Mouse (Mus musculus): ENCODE measurements at regions not wholly inside any gene's neighbourhood (a gene's known extent, or its start where the extent isn't known, plus 50 kb on each side); places are given as distances from the start of the nearest gene placed in this dataset.

DNA sequence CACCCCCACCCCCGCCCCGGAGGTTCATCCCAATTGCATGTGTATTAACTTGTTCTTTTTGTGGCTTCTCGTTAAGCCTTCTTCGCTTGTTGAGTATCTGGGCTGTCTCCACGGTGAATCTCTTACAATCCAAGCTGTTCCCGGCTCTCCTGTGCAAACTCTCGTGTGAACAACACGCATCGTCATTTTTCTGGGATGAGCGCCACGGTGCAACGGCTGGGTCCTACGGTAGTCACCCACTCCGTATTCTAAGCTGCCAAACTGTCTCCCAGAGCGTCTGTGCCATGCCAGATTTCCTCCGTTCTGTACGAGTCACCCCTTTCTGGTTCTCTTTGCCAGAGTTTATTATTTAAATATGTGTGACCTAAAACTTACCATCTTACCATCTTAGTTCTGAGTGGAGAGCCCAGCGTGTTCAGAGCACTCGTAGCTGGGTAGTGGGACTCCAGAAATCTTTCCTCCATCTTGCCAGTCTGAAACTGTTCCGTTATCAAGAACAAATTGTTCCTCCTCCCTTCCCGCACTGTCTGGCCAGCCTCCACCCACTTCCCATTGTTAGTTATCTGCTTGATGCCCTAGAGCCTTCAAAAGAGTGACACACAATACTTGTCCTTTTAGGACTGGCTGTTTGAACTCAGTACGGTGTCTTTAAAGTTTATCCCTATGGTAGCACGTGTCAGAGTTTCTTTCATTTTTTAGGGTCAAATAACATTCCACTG is 87.9 kb upstream of the Trpm1 start:
- no peak overlapping the region for H3K4me3 ChIP-seq (ENCODE audit: low read depth, low read length)
- no peaks in the 10 kb centered on the region for H3K9me3 ChIP-seq (ENCODE audit: control insufficient read depth, low read length)
- no peak overlapping the region for H3K9ac ChIP-seq (ENCODE audit: low read depth, low read length)
- H3K4me2 ChIP-seq (ENCODE audit: low read depth, low read length): no peak overlapping the region
- DNase-seq (ENCODE audit: low spot score) (no peak), ATAC-seq (ENCODE audit: low read depth) (no peak)
- no peaks in the 10 kb centered on the region for H3K27me3 ChIP-seq (replicated peaks; ENCODE audit: control insufficient read depth, insufficient read depth, low read length)
- H3K36me3 ChIP-seq (ENCODE audit: control insufficient read depth, insufficient read depth, low read length): no peaks in the 10 kb centered on the region
- whole genome bisulfite sequencing: 77% methylated on average over 23 of the region's 23 CpGs
- H3K4me1 ChIP-seq (ENCODE audit: control insufficient read depth, insufficient read depth, low read length): no peaks in the 10 kb centered on the region
- no peak overlapping the region for H3K27ac ChIP-seq (replicated peaks; ENCODE audit: low read depth, low read length)

DNA sequence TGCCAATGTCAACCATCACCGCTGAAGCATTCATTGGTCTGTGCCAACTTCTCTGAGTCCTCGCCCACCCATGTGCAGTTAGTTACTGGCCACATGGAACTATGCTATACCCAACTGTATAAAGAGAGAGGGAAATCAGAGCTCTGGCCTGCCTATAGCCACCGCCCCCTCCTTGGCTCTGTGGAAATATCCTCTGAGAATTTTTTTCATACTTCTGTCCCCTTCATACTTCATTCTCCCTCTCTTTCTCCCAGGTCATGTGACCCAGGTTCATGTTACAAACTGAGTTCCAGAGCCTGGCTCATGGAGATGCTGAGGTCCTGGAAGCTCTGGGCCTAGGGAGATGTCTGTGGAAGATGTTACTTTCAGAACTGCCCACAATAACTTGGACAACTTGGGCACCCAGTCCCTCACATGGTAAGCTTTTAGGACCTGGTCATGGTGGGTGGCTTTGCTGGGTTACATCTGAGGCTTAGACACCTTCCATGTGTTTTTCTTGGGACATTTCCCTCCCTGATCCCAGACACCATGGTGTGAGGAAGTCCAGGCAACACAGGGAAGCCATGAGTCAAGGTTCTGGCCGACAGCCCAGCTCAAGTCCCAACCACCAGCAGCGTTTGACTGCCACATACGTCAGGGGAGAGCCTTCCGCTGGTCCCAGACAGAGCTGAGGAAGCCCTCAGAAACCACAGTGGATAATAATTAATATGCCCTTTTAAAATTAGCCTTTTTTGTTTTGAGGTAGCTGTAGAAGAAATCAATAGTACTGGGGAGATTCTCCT is 89.0 kb upstream of the Trpm1 start:
- Histone ChIP-seq H3K27ac (replicated peaks; ENCODE audit: low read depth, low read length) (no peak overlapping the region), H3K27me3 (replicated peaks; ENCODE audit: control insufficient read depth, insufficient read depth, low read length) (no peaks in the 10 kb centered on the region), H3K4me1 (ENCODE audit: control insufficient read depth, insufficient read depth, low read length) (no peaks in the 10 kb centered on the region), H3K9ac (ENCODE audit: low read depth, low read length) (no peak overlapping the region), H3K4me3 (ENCODE audit: low read depth, low read length) (no peak overlapping the region), H3K9me3 (ENCODE audit: control insufficient read depth, low read length) (no peaks in the 10 kb centered on the region), H3K36me3 (ENCODE audit: control insufficient read depth, insufficient read depth, low read length) (no peaks in the 10 kb centered on the region), H3K4me2 (ENCODE audit: low read depth, low read length) (no peak overlapping the region)
- DNase-seq (ENCODE audit: low spot score): no peak
- ATAC-seq (ENCODE audit: low read depth): 0 out of 2 replicates have a peak, but pooled peaks have one; percentile 41
- 72% methylated on average over 7 of the region's 7 CpGs for WGBS

DNA sequence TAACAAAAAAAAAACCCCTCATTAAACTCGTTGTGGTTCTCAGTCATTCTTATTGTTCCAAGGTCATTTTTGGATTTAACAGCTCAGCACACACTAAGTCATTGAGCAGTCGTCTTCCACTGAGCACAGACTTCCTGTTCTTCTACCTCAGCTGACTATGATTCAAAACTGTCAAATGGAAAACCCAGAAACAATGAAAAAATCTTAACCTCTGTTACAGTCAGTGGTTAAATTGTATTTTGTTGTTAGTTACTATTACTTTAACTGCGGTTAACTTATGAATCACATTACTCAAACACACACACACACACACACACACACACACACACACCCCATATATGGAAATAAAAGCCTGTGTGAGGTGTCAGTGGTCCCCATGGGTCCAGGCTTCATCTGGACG is 92.5 kb upstream of the Trpm1 start:
- no peak overlapping the region for H3K4me3 ChIP-seq (ENCODE audit: low read depth, low read length)
- no peak for ATAC-seq (ENCODE audit: low read depth)
- DNase-seq (ENCODE audit: low spot score): no peak
- H3K27me3 ChIP-seq (replicated peaks; ENCODE audit: control insufficient read depth, insufficient read depth, low read length): no peaks in the 10 kb centered on the region
- H3K9ac ChIP-seq (ENCODE audit: low read depth, low read length): no peak overlapping the region
- H3K27ac ChIP-seq (replicated peaks; ENCODE audit: low read depth, low read length): no peak overlapping the region
- 74% methylated on average over 4 of the region's 4 CpGs for WGBS
- H3K4me2 ChIP-seq (ENCODE audit: low read depth, low read length): no peak overlapping the region
- no peaks in the 10 kb centered on the region for H3K9me3 ChIP-seq (ENCODE audit: control insufficient read depth, low read length)
- H3K4me1 ChIP-seq (ENCODE audit: control insufficient read depth, insufficient read depth, low read length): no peaks in the 10 kb centered on the region
- H3K36me3 ChIP-seq (ENCODE audit: control insufficient read depth, insufficient read depth, low read length): no peaks in the 10 kb centered on the region

DNA sequence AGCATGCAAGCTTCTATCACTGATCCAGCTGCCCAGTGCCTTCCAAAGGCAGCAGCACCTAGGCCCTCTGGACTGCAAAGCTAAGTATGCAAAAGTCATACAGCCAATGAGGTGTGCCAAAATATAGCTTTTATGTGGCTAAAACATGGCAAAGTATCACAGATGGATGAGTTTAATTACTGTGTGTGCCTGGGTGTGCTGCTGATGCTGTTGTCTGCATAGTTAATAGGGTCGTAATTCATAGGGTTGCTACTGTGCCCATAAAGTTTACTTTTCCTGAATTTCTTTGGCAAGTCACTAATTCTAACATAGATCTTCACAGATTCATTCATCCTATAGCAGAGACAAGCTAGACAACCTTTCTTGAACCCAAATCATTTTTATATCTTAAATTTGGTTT is 93.1 kb upstream of the Trpm1 start:
- Histone ChIP-seq H3K9ac (ENCODE audit: low read depth, low read length) (no peak overlapping the region), H3K4me2 (ENCODE audit: low read depth, low read length) (no peak overlapping the region), H3K27me3 (replicated peaks; ENCODE audit: control insufficient read depth, insufficient read depth, low read length) (no peaks in the 10 kb centered on the region), H3K4me3 (ENCODE audit: low read depth, low read length) (no peak overlapping the region), H3K4me1 (ENCODE audit: control insufficient read depth, insufficient read depth, low read length) (no peaks in the 10 kb centered on the region), H3K9me3 (ENCODE audit: control insufficient read depth, low read length) (no peaks in the 10 kb centered on the region), H3K27ac (replicated peaks; ENCODE audit: low read depth, low read length) (no peak overlapping the region), H3K36me3 (ENCODE audit: control insufficient read depth, insufficient read depth, low read length) (no peaks in the 10 kb centered on the region)
- ATAC-seq (ENCODE audit: low read depth) (no peak), DNase-seq (ENCODE audit: low spot score) (no peak)
- WGBS: 81% methylated on average over 1 of the region's 1 CpGs

- Histone ChIP-seq H3K9ac (ENCODE audit: low read depth, low read length) (no peak overlapping the region), H3K4me1 (ENCODE audit: control insufficient read depth, insufficient read depth, low read length) (no peaks in the 10 kb centered on the region), H3K4me3 (ENCODE audit: low read depth, low read length) (no peak overlapping the region), H3K27me3 (replicated peaks; ENCODE audit: control insufficient read depth, insufficient read depth, low read length) (no peaks in the 10 kb centered on the region), H3K27ac (replicated peaks; ENCODE audit: low read depth, low read length) (no peak overlapping the region), H3K4me2 (ENCODE audit: low read depth, low read length) (no peak overlapping the region), H3K36me3 (ENCODE audit: control insufficient read depth, insufficient read depth, low read length) (no peaks in the 10 kb centered on the region), H3K9me3 (ENCODE audit: control insufficient read depth, low read length) (no peaks in the 10 kb centered on the region)
- 6% methylated on average over 1 of the region's 1 CpGs for WGBS
- DNase-seq (ENCODE audit: low spot score): no peak
- ATAC-seq (ENCODE audit: low read depth): no peak
Measured at GRCm38 (mm10) chr7:64060051-64060450, 93.6 kb upstream of the Trpm1 start.

GRCm38 (mm10) chr7:64058282-64058872 is 95.3 kb upstream of the Trpm1 start:
- H3K4me2 ChIP-seq (ENCODE audit: low read depth, low read length): no peak overlapping the region
- H3K4me3 ChIP-seq (ENCODE audit: low read depth, low read length): no peak overlapping the region
- no peak for DNase-seq (ENCODE audit: low spot score)
- H3K4me1 ChIP-seq (ENCODE audit: control insufficient read depth, insufficient read depth, low read length): no peaks in the 10 kb centered on the region
- H3K27me3 ChIP-seq (replicated peaks; ENCODE audit: control insufficient read depth, insufficient read depth, low read length): no peaks in the 10 kb centered on the region
- no peak for ATAC-seq (ENCODE audit: low read depth)
- H3K9ac ChIP-seq (ENCODE audit: low read depth, low read length): no peak overlapping the region
- H3K36me3 ChIP-seq (ENCODE audit: control insufficient read depth, insufficient read depth, low read length): no peaks in the 10 kb centered on the region
- H3K27ac ChIP-seq (replicated peaks; ENCODE audit: low read depth, low read length): no peak overlapping the region
- H3K9me3 ChIP-seq (ENCODE audit: control insufficient read depth, low read length): no peaks in the 10 kb centered on the region
- 59% methylated on average over 4 of the region's 4 CpGs for WGBS

DNA sequence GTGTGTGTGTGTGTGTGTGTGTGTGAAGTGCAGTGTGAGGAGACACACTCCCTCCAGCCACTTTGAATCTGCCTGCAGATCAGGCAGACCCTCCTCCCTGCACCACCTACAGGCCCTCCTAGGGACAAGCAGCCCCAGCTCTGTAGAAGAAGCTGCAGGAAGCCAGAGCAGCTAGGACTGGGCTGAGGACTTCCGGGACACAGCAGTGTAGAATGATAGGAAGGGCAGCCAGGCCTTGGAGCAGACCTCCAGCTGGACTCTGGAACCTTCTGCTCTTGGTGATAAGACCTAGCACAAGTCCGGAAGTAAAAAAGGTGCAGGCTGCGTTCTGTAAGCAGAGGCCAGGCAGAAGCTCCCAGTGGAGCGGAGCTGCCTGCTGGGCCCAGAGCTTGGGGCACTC is 95.8 kb upstream of the Trpm1 start:
- H3K9me3 ChIP-seq (ENCODE audit: control insufficient read depth, low read length): no peaks in the 10 kb centered on the region
- no peaks in the 10 kb centered on the region for H3K27me3 ChIP-seq (replicated peaks; ENCODE audit: control insufficient read depth, insufficient read depth, low read length)
- ATAC-seq (ENCODE audit: low read depth) (peak; percentile 69), DNase-seq (ENCODE audit: low spot score) (no peak)
- no peak overlapping the region for H3K9ac ChIP-seq (ENCODE audit: low read depth, low read length)
- no peaks in the 10 kb centered on the region for H3K4me1 ChIP-seq (ENCODE audit: control insufficient read depth, insufficient read depth, low read length)
- no peak overlapping the region for H3K4me3 ChIP-seq (ENCODE audit: low read depth, low read length)
- no peak overlapping the region for H3K27ac ChIP-seq (replicated peaks; ENCODE audit: low read depth, low read length)
- WGBS: 62% methylated on average over 4 of the region's 4 CpGs
- H3K36me3 ChIP-seq (ENCODE audit: control insufficient read depth, insufficient read depth, low read length): no peaks in the 10 kb centered on the region
- no peak overlapping the region for H3K4me2 ChIP-seq (ENCODE audit: low read depth, low read length)

- H3K9ac ChIP-seq (ENCODE audit: low read depth, low read length): no peak overlapping the region
- no peak for ATAC-seq (ENCODE audit: low read depth)
- H3K36me3 ChIP-seq (ENCODE audit: control insufficient read depth, insufficient read depth, low read length): no peaks in the 10 kb centered on the region
- no peaks in the 10 kb centered on the region for H3K27me3 ChIP-seq (replicated peaks; ENCODE audit: control insufficient read depth, insufficient read depth, low read length)
- no peak overlapping the region for H3K27ac ChIP-seq (replicated peaks; ENCODE audit: low read depth, low read length)
- H3K9me3 ChIP-seq (ENCODE audit: control insufficient read depth, low read length): no peaks in the 10 kb centered on the region
- 77% methylated on average over 3 of the region's 3 CpGs for WGBS
- no peak overlapping the region for H3K4me3 ChIP-seq (ENCODE audit: low read depth, low read length)
- no peak overlapping the region for H3K4me2 ChIP-seq (ENCODE audit: low read depth, low read length)
- H3K4me1 ChIP-seq (ENCODE audit: control insufficient read depth, insufficient read depth, low read length): no peaks in the 10 kb centered on the region
- DNase-seq (ENCODE audit: low spot score): no peak
Measured at GRCm38 (mm10) chr7:64056498-64056897, 97.1 kb upstream of the Trpm1 start.
